Mouse (Mus musculus) stomach, embryonic 14.5 days (tissue): ENCODE results near the gene Pde4d. TPM values are rescaled to one million over a fixed set of nuclear protein-coding genes. Genes with fewer than 3 reads are reported as not detected.

Experiments used
- ATAC-seq: fragments of 200-750 bp; cut with Nextera tagmentation; 2 replicates; pipeline ENCODE4 v1.8.0; 2017; ENCODE audit warnings: low read depth, moderate TSS enrichment; ENCODE audit not compliant: insufficient number of reproducible peaks, insufficient read depth, low FRiP score
- H3K27ac ChIP-seq: fragments of 300-500 bp; sonication (generic); 2 replicates; pipeline ENCODE4 v1.5.1; 2014; ENCODE audit warnings: mild to moderate bottlenecking, low read length, moderate library complexity, mixed read lengths
- H3K27me3 ChIP-seq: fragments of 300-500 bp; sonication (generic); 2 replicates; pipeline ENCODE4 v1.6.1; 2014; ENCODE audit warnings: low read length, control low read depth, mixed read lengths; ENCODE audit not compliant: control insufficient read depth, insufficient read depth
- H3K36me3 ChIP-seq: fragments of 300-500 bp; sonication (generic); 2 replicates; pipeline ENCODE4 v1.6.1; 2014; ENCODE audit warnings: mild to moderate bottlenecking, control low read depth, low read length, moderate library complexity, mixed read lengths; ENCODE audit not compliant: control insufficient read depth, insufficient read depth
- H3K4me1 ChIP-seq: fragments of 300-500 bp; sonication (generic); 2 replicates; pipeline ENCODE4 v1.6.1; 2014; ENCODE audit warnings: low read length, control low read depth, mixed read lengths; ENCODE audit not compliant: control insufficient read depth, insufficient read depth
- H3K4me2 ChIP-seq: fragments of 300-500 bp; sonication (generic); replicated peaks from 2 replicates; pipeline ENCODE4 v1.6.1; 2014; ENCODE audit warnings: low read depth, low read length, control low read depth
- H3K4me3 ChIP-seq: fragments of 300-500 bp; sonication (generic); 2 replicates; pipeline ENCODE4 v1.5.1; 2014; ENCODE audit warnings: low read depth, low read length, control low read depth
- H3K9ac ChIP-seq: fragments of 300-500 bp; sonication (generic); replicated peaks from 2 replicates; pipeline ENCODE4 v1.6.1; 2014; ENCODE audit warnings: low read depth, mild to moderate bottlenecking, control low read depth, low read length, moderate library complexity, mixed read lengths
- H3K9me3 ChIP-seq: fragments of 300-500 bp; sonication (generic); 2 replicates; pipeline ENCODE4 v1.6.1; 2016; ENCODE audit warnings: low read depth, low read length, control low read depth; ENCODE audit not compliant: control insufficient read depth
- WGBS: fragments of 180-500 bp; shearing (Covaris S2); extraction: QIAGEN DNeasy Blood & Tissue Kit; methylation state at CpG from one replicate; pipeline ENCODE4 v1.1.7; 2014; 5-methylcytosine and 5-hydroxymethylcytosine counted together
- polyA plus RNA-seq: library from polyadenylated mRNA; unstranded; fragments of >200 nt; fragmentation: Nextera tagmentation; extraction: Ambion mirVana; gene quantifications from 2 replicates; pipeline ENCODE4 v1.2.1, GENCODE M21; 2014

Pde4d gene
- polyA plus RNA-seq, 1 experiment from 2014 or later: 29.3 TPM

DNA sequence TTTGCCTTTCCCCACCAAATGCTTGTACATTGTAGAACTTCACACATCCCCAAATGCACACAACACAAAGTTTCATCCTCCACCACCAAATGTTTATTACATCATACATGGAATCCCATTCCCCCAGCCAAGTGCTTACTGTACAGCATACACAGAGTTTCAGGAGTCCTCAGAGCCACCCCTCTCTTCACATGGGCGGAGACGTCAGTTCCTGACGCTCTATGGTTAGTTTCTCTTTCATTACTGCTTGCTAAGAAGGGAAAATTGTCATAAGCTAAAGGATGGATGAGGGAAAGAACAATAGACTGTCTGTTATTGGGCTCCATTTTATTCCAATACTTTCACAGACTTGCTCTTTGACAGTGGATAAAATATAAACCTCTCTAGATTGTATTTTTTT lies 174.2 kb downstream of the Pde4d start:
- no peaks in the 10 kb centered on the region for H3K9me3 ChIP-seq
- H3K36me3 ChIP-seq: no peaks in the 10 kb centered on the region
- no peak overlapping the region for H3K9ac ChIP-seq
- no peak overlapping the region for H3K4me3 ChIP-seq
- H3K27me3 ChIP-seq: no peaks in the 10 kb centered on the region
- ATAC-seq: no peak
- no peak overlapping the region for H3K4me2 ChIP-seq
- WGBS: 69% methylated on average over 3 of the region's 3 CpGs
- no peak overlapping the region for H3K27ac ChIP-seq
- no peaks in the 10 kb centered on the region for H3K4me1 ChIP-seq

DNA sequence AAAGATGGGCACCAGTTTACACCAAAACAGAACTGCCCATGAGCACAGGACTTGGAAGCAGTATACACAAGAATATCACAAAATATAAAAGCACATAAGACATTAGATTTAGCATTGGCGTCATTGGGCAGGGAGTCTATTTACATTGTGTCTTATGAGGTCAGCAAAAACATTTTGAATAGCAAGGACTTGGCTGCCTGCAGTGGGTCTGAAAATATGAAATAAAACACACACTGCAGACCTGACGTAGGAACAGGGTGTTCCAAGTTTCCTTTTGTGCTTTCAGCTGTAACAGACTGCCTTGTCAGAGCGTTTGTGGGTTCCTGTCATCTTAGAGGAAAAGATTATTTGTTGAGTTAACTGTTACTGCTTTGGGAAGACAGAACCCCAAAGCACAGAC lies 176.4 kb downstream of the Pde4d start:
- ATAC-seq: no peak
- Histone ChIP-seq H3K4me1 (no peaks in the 10 kb centered on the region), H3K27ac (no peak overlapping the region), H3K9ac (no peak overlapping the region), H3K36me3 (no peaks in the 10 kb centered on the region), H3K4me3 (no peak overlapping the region), H3K9me3 (no peaks in the 10 kb centered on the region), H3K4me2 (no peak overlapping the region), H3K27me3 (no peaks in the 10 kb centered on the region)
- WGBS: 52% methylated on average over 3 of the region's 3 CpGs

- no peak for ATAC-seq
- Histone ChIP-seq H3K4me2 (no peak overlapping the region), H3K4me1 (no peaks in the 10 kb centered on the region), H3K27ac (no peak overlapping the region), H3K9me3 (no peaks in the 10 kb centered on the region), H3K27me3 (no peaks in the 10 kb centered on the region), H3K4me3 (no peak overlapping the region), H3K36me3 (no peaks in the 10 kb centered on the region), H3K9ac (no peak overlapping the region)
- WGBS: 86% methylated on average over 2 of the region's 2 CpGs
Observed at GRCm38 (mm10) chr13:108628501-108628900, 178.8 kb downstream of the Pde4d start.

GRCm38 (mm10) chr13:108630576-108630975 lies 180.8 kb downstream of the Pde4d start:
- 43% methylated on average over 2 of the region's 2 CpGs for WGBS

GRCm38 (mm10) chr13:108631222-108631621 lies 181.5 kb downstream of the Pde4d start:
- no peak overlapping the region for H3K4me3 ChIP-seq
- H3K9me3 ChIP-seq: no peaks in the 10 kb centered on the region
- WGBS: 59% methylated on average over 3 of the region's 3 CpGs
- no peak for ATAC-seq
- H3K36me3 ChIP-seq: no peaks in the 10 kb centered on the region
- no peaks in the 10 kb centered on the region for H3K4me1 ChIP-seq
- no peak overlapping the region for H3K4me2 ChIP-seq
- no peak overlapping the region for H3K27ac ChIP-seq
- H3K27me3 ChIP-seq: no peaks in the 10 kb centered on the region
- no peak overlapping the region for H3K9ac ChIP-seq

More at GRCm38 (mm10) chr13:108630576-108630975, 180.8 kb downstream of the Pde4d start:
- H3K9me3 ChIP-seq: no peaks in the 10 kb centered on the region
- no peaks in the 10 kb centered on the region for H3K36me3 ChIP-seq
- H3K9ac ChIP-seq: no peak overlapping the region
- ATAC-seq: no peak
- no peaks in the 10 kb centered on the region for H3K27me3 ChIP-seq
- H3K4me2 ChIP-seq: no peak overlapping the region
- H3K27ac ChIP-seq: no peak overlapping the region
- H3K4me3 ChIP-seq: no peak overlapping the region
- H3K4me1 ChIP-seq: no peaks in the 10 kb centered on the region

DNA sequence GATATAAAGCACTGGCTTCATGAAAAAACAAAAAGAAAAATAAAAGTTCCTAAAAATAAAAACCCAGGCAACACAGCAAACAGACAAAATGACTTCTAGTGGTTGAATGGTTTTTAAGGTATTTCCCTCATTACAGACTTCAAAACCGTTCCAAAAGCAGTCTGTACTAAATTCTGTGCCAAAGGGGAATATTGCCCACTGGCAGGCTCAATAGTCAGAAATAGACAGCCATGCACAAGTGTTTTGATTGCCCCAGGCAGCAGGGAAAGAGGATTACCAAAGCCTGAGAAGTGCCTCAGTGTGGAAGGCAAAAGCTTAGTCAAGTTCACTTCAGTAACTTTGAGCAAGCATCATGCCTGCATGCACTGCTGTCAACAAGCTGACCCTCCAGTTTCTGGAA lies 186.8 kb downstream of the Pde4d start:
- no peak for ATAC-seq
- Histone ChIP-seq H3K27ac (no peak overlapping the region), H3K9me3 (no peaks in the 10 kb centered on the region), H3K9ac (no peak overlapping the region), H3K4me1 (no peaks in the 10 kb centered on the region), H3K4me3 (no peak overlapping the region), H3K4me2 (no peak overlapping the region), H3K27me3 (no peaks in the 10 kb centered on the region), H3K36me3 (no peaks in the 10 kb centered on the region)
- 86% methylated on average over 1 of the region's 1 CpGs for WGBS

- Histone ChIP-seq H3K9me3 (no peaks in the 10 kb centered on the region), H3K4me2 (no peak overlapping the region), H3K27me3 (no peaks in the 10 kb centered on the region), H3K36me3 (no peaks in the 10 kb centered on the region), H3K4me3 (no peak overlapping the region), H3K4me1 (no peaks in the 10 kb centered on the region), H3K9ac (no peak overlapping the region), H3K27ac (no peak overlapping the region)
- WGBS: 66% methylated on average over 5 of the region's 5 CpGs
- ATAC-seq: no peak
Observed at GRCm38 (mm10) chr13:108642259-108642658, 192.5 kb downstream of the Pde4d start.

- Histone ChIP-seq H3K36me3 (no peaks in the 10 kb centered on the region), H3K9me3 (no peaks in the 10 kb centered on the region), H3K4me1 (no peaks in the 10 kb centered on the region), H3K4me3 (no peak overlapping the region), H3K4me2 (no peak overlapping the region), H3K27ac (no peak overlapping the region), H3K27me3 (no peaks in the 10 kb centered on the region), H3K9ac (no peak overlapping the region)
- WGBS: 82% methylated on average over 6 of the region's 6 CpGs
- no peak; the same call in 1 of the 2 replicates for ATAC-seq
Observed at GRCm38 (mm10) chr13:108646801-108647200, 197.1 kb downstream of the Pde4d start.

DNA sequence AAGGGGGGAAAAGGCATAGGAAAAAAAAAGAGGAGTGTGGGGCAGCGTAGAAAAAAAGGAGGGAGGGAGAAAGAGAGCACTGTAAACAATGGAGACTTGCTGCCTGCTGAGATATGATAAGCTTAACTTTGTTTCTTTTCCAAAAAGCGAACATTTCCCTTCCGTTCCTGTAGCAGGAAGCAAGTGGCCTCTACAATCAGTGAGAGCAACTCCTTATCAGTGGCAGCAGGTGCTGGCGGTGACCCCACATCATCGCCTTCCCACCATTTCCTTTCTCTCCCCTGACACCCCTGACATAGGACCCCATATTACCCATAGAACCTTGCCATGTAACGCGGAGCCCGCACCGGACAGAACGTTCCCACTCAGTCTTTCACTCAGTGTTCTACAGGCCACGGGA lies 197.5 kb downstream of the Pde4d start:
- H3K4me1 ChIP-seq: no peaks in the 10 kb centered on the region
- no peaks in the 10 kb centered on the region for H3K9me3 ChIP-seq
- ATAC-seq: no peak; the same call in 1 of the 2 replicates
- H3K4me3 ChIP-seq: no peak overlapping the region
- H3K36me3 ChIP-seq: no peaks in the 10 kb centered on the region
- no peak overlapping the region for H3K27ac ChIP-seq
- H3K27me3 ChIP-seq: no peaks in the 10 kb centered on the region
- no peak overlapping the region for H3K9ac ChIP-seq
- 0 out of 2 replicates have a peak overlapping the region, but pooled peaks have one; percentile 14 for H3K4me2 ChIP-seq
- 83% methylated on average over 11 of the region's 11 CpGs for WGBS
